Mouse (Mus musculus): ENCODE results near the gene Tnnt1. TPM values are rescaled to one million over a fixed set of nuclear protein-coding genes. Genes with fewer than 3 reads are reported as not detected.
"Not testable (repeated sequence)": the region's sequence is repeated elsewhere in the genome, so short reads cannot be mapped to it uniquely, and the experiment has no call there.

Gene Tnnt1
- 10 to 100 TPM in 1 of 4 experiments, 1 to 10 TPM in 3; 7.5 to 10.9 (median 8.2) TPM for total RNA-seq (2022)

DNA sequence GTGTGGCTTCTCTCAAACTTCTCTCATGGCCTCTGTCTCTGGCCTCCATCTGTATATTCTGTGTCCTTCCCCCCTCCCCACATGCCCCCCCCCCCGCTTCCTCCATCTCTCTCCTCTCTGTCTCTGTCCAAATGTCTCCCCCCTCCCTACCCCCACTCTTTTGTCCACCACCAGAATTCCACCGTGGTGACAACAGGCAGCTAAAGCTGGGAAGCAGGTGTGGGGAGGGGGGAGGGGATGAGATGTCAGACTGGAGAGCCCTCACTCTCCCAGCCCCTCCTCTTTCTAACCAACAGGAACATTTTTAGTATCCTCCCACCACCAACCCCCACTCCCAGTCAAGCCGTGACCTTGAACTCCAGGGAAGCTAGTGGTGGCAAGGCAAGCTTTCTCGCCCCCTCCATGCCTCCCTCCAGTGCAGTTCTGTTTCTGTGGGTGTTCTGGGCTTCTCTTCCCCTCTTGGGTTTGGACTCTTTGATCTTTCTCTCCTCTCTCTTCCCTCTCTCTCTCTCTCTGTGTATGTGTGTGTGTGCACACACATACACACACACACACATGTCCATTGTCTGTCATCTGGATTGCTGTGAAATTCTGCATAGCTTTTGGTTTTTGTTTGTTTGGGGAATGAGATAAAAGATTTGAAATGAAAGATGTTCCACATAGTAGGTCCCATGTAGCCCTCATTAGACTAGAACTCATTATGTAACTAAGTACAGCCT, at the start of gene Tnnt1:
TSS of gene Tnnt1 (minus strand) at position 51 of the 719 bp plus-strand sequence.
- no peak for DNase-seq (ENCODE audit: low spot score in 2 of 2)

DNA sequence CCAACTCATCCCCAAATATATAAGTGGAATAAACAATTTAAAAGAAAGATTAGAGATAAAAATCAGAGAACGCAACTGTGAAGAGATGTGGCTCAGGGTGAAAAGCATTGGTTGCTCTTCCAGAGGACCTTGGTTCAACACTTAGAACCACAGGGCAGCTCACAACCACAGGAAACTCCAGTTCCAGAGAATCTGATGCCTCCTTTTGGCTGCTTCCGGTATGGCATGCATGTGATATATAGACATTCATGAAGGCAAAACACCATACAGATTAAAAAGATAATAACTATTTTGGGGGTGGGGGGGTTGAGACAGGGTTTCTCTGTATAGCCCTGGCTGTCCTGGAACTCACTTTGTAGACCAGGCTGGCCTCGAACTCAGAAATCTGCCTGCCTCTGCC, 46.5 kb upstream of the Tnnt1 start:
- no peak for DNase-seq (ENCODE audit: low spot score in 2 of 2)

DNA sequence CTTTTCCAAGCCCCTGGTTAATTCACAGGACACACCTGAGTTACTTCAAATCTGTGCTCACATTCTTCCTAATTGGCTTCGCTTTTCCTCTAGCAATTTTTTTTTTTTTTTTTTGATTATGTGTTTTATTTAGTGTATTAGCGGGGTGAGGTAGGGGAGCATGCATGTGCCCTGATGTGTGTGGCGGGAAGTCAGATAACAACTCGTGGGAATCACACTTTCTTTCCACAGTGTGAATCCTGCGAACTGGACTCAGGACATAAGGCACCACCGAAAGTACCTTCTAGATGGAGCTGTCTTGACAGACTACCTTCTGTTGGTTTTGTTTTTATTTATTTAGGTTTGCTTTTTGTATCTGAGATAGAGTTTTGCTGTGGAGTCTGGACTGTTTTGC, 41.0 kb upstream of the Tnnt1 start:
- DNase-seq (ENCODE audit: low spot score in 2 of 2): no peak

DNA sequence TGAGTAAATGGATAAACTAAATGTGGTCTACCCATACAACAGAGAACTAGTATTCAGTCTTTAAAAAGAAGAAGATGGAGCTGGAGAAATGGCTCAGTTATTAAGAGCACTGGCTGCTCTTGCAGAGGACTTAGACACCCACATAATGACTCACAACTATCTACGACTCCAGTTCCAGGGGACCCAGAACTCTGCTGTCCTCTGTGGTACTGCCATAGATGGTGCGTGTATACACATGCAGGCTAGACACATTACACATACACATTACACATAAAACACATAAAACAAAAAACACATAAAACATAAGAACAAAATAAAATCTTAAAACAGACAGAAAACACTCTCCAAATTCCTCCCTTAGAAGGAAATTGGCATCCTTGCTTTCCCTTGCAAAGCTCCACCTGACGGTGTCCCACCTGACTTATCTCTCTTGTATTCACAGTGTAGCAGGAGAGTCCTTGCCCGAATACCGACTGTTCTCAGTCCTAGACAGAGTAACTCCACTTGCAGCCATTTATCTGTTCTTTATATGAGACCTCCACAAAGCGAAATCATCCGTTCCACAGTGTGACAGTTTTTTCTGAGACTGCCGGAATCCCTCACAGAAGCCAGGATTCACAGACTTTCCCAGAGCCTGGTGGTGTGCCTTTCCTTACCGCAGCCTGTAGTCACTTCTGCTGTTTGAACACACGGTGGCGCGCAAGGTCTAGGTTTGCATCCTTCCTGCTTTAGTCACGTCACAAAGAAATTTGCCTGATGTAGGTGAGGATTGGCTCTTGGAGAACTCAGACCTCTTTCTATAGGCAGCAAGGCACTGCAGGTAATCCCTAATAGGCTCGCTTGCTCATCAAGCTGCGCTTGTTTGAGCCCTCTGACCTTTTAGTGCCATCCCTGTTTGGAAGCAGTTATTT, 40.3 kb upstream of the Tnnt1 start:
- DNase-seq (ENCODE audit: low spot score in 2 of 2): peak; percentile 46 to 67

DNA sequence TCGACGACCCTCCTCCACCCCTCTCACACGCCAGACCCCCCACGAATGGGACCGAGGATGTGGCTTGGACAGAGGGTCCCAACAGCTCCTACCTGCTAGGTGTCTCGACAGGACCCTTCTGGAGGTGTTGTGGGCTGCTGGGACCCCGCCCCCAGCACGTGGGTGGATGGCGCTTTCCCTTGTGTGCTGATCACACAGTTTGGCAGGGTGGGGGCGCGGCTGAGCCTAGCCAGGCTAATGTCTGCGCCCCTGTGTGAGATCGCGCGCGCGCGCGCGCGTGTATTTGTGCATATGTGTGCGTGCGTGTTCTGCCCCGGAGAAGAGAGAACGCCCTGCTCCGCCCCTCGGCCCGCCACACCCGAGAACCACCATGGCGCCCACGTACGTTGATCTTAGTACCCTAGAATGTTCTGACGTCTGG, 31.0 kb upstream of the Tnnt1 start, which contains the start of gene Syt5:
TSS of gene Syt5 (minus strand) at position 321 of the 421 bp plus-strand sequence.
- DNase-seq (ENCODE audit: low spot score in 2 of 2): peak; percentile 56 to 83

DNA sequence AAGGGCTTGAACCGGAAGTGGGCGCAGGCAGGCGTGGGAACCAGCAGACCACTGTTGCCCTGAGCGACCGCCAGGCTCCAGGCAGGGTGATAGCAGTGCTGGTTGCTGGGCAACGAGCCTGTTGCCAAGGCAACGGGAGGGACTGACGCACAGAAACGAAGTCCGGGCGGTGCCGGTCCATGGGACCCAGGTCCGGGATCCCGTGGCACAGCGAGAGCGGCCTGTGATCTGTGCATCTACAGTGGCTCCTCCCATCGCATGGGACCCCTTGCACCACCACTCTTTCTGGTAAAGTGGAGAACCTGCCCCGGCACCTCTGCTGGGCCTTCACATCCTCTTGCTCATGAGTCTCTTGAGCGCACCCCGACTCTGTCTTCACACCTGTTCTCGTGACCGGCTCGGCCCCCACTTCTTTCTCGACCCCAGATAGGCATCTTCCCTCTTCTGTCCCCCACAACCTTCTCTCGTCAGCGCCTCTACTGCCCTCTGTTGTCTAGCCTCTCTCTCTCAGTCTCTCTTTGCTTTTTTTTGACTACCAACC, 30.5 kb upstream of the Tnnt1 start:
- peak; percentile 93 to 97 for DNase-seq (ENCODE audit: low spot score in 2 of 2)

DNA sequence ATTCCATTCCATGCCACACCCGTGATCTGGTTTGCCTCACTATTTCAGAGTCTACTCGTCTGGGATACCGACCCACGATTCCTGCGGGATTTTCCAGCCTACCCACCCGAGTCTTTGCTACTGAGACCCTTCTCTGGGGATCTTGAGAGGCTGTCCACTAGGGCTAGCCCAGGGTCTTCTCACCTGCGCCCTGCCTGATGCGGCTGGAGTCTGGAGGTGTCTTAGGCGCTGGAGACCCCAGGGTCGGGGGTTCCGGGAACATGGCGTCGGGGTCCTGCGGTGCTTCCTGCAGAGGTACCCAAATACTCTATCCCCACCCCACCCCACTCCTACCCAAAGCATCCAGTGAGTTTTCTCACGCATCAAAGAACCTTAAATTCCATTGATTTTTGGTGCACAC, 29.9 kb upstream of the Tnnt1 start:
- no peak for DNase-seq (ENCODE audit: low spot score in 2 of 2)

DNA sequence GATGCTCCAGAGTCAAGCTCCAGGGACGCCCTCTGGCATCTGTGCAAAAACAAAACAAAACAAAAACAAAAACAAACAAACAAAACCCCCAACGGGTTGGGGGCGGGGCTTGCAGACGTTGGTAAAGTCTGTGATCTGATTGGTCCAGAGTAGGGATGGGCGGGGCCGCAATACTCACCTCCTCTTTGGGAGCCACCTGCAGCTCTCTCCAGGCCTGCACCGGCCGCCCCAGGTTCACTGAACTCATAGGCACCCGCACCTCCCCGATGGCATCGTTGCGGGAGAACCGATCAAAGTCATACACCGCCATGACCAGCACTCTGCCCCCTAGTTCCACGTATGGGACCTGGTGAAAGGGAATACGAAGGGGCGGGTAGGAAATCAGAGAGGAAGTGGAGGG, 25.8 kb upstream of the Tnnt1 start:
- DNase-seq (ENCODE audit: low spot score in 2 of 2): no peak

DNA sequence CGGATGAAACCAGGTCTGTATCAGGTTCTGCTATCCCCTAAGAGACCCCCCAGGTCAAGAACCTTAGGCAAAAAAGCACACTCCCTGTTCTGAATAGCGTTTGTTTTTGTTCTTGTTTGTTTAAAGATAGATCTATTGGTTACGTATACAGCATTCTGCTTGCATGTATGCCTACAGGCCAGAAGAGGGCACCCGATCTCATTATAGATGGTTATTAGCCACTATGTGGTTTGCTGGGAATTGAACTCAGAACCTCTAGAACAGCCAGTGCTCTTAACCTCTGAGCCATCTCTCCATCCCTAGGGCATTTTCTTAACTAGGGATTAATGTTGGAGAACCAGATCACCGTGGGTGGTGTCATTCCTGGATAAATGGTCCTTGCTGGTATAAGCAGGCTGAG, 25.2 kb upstream of the Tnnt1 start:
- DNase-seq (ENCODE audit: low spot score in 2 of 2): no peak

DNA sequence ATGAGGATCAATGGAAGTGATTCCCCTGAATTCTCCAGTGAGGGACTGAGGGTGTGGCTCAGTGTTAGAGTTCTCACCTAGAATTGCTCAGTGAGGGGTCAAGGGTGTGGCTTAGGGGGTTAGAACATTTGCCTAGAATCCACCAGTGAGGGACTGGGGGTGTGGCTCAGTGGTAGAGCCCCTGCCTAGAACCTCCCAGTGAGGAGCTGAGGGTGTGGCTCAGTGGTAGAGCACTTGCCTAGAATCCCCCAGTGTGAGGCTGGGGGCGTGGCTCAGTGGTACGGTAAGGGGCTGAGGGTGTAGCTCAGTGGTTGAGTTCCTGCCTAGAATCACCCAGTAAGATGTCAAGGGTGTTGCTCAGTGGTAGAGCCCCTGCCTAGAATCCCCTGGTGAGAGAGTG, 22.8 kb upstream of the Tnnt1 start:
- no peak for DNase-seq (ENCODE audit: low spot score in 2 of 2)

DNA sequence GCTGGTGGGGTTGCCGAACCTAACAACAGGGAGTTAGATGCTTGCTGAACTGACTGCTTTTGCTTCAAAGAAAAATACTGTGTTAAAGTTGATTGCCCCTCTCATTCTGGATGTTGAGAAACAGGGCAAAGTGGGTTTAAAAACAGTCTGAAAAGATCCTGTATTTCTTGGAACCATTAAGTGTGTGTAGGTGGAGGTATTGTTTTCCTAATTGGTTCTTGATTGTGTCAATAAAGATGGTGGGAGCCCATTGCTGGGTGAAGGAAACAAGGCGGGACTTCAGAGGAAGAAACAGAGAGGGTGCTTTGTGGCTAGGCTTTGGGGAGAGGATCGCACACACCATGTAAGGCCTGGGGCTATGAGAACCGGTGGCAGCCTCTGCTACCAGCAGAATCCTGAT, 21.0 kb upstream of the Tnnt1 start:
- no peak for DNase-seq (ENCODE audit: low spot score in 2 of 2)

DNA sequence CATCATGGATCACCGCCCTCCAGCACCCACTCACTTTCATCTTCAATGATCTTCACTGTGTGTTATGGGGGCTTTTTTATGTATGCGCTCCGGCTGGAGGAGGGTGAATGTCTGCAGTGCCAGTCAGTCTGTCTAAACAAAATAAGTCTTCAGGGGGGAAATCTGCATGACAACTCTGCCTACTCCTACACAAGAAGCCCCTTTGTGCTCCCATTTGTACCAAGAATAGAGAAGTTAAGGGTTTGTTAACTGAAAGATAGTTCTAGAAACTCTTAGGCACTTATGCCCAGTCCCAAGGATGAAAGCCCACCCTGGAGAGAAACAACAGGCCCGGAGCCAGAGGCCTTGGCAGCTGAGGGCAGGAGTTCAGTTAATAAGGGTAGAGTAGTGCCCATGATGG, 20.2 kb upstream of the Tnnt1 start:
- DNase-seq (ENCODE audit: low spot score in 2 of 2): no peak

DNA sequence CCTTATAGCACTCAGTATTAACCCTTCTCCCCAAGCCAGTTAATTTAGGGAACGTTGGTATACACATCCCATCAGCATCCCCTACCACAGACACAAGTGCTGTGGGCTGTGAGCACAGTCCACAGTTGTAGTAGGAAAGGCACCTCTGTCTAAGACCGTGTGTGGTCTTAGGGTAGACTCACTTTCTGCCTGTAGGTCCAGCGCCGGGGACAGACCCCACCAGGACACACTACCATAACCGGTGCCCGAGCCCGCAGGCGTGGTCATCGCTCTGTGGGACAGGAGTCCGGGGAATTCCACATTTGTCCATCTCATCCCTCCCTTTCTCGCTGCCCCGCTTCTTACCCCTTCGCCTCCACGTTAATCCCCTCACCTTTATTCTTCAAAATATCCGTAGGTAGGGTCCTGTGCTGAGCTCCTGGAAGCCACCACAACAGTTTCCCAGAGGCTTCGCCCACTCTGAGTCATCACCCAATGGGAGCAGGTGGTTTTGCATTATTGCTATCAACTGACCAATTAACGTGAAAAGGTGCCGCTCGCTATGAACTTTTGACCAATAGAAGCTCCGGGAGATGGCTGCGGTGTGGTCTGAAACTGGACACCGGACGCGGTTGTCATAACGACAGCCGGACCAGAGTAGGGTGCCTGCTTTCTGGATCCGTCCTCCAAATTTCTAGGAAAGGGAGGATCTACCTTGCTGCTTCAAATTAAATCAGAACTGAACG, 16.0 kb upstream of the Tnnt1 start, which contains the start of gene Dnaaf3:
TSS of gene Dnaaf3 (minus strand) at position 449 of the 725 bp plus-strand sequence.
- DNase-seq (ENCODE audit: low spot score in 2 of 2): no peak

DNA sequence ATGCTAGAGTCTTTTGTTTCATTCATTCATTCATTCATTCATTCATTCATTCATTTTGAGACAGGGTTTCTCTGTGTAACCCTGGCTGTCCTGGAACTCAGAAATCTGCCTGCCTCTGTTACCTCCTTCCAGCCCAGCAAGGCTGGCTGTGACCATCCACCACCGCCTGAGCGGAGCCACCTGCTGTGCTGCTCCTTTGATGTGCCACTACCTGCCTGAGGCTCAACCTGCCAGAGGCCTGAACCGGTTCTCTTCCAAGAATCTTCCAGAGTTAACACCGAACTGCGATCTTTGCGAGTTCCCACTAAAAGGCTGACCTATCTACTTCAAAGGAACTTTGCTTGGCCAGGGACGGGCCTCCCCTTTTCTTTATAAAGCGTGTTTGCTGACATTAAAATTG, 14.0 kb upstream of the Tnnt1 start:
- not testable (repeated sequence) for DNase-seq (ENCODE audit: low spot score in 2 of 2)

DNA sequence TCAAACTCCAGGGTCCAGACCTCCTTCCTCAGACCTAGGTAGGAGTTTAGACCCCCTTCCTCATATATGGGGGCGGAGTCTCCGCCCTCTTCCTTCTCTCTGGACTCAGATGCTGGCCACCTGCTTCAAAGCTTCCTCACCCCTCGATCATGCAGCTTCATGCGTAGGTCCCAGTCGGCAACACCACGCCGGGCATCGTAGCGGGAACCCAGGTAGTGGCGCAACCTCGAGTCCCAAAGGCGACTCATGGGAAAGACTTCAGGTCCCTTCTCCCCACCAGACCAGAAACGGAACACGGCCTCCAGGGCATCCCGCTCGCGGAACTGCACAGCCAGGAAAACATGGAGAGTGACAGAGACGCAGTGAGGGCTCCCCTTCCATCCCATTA, 11.1 kb upstream of the Tnnt1 start:
- DNase-seq (ENCODE audit: low spot score in 2 of 2): no peak

DNA sequence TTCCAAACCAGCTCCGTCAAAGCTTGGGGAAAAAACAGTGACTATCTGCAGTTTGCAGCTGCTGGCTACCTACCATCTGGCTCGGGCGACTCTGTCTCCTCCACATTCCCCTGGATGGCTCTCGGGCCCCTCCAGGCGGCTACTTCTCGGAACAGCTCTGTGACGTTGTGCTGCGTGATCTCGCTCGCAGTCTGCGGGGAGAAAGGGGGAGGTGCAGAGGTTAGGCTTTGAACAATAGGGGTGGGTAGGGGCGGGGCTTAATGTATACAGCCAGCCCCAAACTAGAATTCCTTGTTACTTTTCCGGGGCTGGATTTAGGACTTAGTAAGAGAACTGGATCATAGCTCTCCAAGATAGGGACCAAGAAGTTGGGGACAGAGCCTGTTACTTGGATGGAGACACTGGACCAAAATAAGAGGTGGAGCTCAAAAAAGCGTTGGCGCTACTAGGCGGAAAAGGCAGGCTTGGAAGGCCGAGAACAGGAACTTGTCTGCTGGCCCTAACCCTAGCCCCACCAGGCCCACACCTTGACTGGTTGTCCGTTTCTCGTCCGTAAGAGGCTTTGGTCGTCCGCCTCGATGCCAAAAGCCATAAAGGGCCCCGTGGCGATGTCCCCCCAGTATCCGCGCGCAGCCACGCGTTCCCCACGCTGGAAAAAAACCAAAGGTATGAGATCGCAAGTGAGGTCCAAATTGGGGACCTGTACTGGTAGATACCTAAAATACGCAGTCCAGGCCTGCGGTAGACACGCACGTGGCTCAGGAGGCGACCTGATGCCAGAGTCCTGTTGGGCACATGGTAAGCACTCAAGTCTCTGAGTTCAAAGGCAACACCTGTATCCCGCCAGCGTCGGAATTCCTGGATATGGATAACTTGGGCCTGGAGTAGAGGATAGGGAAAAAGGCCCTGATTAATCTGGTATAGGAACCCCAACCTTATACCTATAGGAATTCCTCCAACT, 10.4 kb upstream of the Tnnt1 start:
- peak in 1 of 2 experiments; percentile 65 for DNase-seq (ENCODE audit: low spot score in 2 of 2)

DNA sequence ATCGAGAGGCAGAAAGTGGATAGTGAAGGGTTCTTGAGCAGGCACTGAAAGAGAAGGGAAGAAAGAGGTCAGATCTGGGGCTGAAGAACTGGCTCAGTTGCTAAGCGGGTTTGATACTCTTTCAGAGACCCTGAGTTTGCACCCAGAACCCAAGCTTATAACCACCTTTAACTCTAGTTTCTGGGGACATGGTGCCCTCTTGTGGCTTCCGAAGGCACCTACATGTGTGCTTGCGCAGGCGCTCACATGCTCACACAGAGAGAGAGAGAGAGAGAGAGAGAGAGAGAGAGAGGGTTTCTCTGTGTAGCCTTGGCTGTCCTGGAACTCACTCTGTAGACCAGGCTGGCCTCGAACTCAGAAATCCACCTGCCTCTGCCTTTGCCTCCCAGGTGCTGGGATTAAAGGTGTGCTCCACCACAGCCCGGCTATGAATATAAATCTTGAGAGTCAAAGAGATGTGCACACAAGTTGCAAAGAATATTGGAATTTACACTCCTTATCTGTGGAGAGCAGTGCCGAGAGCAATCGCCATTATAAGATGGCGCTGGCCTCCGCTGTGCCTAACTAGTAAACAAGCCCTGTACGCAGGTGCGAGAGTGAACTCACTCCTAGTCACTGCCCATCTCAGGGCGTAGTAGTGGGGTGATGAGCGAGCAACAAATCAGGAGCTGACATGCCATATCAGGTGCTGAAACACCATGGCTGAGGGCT, 8.2 kb upstream of the Tnnt1 start, which contains the start of gene Tnni3:
TSS of gene Tnni3 (minus strand) at position 18 of the 711 bp plus-strand sequence.
- DNase-seq (ENCODE audit: low spot score in 2 of 2): not testable (repeated sequence)

DNA sequence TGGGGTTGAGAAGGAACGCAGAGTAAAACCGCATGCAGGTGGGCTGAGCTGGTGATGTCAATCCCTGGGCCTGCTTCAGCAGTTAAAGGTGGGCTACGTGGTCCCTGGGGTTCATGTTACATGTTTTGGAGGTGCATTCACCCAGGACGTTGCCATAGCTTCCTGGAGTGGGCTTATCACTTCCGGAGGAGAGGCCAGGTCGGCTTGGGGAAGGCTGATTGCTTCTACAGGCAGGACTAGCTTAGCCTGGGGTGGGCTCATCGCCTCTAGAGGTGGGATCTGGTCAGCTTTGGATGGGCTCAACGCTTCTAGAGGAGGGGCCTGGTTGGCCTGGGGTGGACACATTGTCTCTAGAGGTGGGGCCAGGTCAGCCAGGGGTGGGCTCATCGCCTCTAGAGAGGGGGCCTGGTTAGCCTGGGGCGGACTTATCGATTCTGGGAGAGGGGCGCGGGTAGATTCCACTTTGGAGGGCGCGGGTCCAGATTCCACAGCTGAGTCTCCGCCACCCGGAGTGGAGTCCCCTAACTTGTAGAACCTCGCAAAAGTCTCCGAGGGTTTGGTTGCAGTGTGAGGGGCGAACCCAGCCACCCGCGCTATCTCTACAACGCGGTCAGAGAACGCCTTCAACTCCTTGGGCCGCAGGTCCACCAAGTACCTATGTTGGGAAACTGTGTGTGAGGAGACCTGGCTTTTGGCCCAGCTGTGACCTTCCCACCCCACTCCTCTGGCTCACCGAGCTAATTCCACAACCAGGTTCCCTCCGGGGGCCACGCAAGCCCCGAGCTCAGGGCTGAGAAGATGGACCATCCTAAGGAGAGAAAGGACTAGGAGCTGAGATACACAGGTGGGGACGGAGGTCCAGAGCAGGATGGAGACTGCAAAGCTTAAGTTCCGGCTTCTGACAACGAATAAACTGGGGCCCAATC, 7.3 kb upstream of the Tnnt1 start:
- DNase-seq (ENCODE audit: low spot score in 2 of 2): no peak

Measured in left cerebral cortex, adult 8-10 months (tissue).